Mouse (Mus musculus) regulatory T cell (primary cell): Measurements from ENCODE around the gene Kdm1b.

Experiments used
- in situ Hi-C: fragments of 300-600 bp; cut with MboI, MseI; formaldehyde crosslinking; loops from one replicate; pipeline ENCODE4 v1.15.1; 2025; ENCODE audit warnings: high pct_unique_total_duplicates

The Kdm1b gene

GRCm38 (mm10) chr13:47056781-47057180 is 13.5 kb downstream of the Kdm1b start:
- in situ Hi-C loops: no loop called here

- in situ Hi-C loops: no loop called here
These were observed 19.5 kb downstream of the Kdm1b start for GRCm38 (mm10) chr13:47062756-47063155.

- in situ Hi-C loops: no loop called here
These were observed 20.9 kb downstream of the Kdm1b start for GRCm38 (mm10) chr13:47063985-47064760.

GRCm38 (mm10) chr13:47066516-47066915 is 23.2 kb downstream of the Kdm1b start:
- in situ Hi-C loops: loop anchor here (5.0 kb wide), 1 partner anchor 201 kb away; no protein-coding TSS in a partner anchor

DNA sequence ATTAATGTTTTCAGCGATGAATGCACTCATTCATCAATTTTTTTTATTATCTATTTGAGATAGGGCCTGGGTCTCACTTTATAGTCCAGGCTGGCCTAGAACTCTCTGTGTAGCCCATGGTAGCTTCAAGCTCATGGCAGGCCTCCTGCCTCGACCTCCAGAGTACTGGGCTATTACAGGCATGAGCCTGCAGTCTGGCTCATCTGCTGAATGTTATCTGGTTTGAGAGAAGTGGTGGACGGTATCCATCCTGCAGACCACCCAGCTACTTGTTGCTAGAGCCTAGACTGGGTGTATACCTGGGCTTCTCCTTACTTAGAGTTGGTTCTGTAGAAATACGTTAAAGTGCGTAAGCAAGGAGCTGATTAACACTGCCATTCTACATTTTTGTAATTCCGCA is 23.7 kb downstream of the Kdm1b start:
- in situ Hi-C loops: loop anchor here (5.0 kb wide), 1 partner anchor 200 kb away; no protein-coding TSS in a partner anchor

DNA sequence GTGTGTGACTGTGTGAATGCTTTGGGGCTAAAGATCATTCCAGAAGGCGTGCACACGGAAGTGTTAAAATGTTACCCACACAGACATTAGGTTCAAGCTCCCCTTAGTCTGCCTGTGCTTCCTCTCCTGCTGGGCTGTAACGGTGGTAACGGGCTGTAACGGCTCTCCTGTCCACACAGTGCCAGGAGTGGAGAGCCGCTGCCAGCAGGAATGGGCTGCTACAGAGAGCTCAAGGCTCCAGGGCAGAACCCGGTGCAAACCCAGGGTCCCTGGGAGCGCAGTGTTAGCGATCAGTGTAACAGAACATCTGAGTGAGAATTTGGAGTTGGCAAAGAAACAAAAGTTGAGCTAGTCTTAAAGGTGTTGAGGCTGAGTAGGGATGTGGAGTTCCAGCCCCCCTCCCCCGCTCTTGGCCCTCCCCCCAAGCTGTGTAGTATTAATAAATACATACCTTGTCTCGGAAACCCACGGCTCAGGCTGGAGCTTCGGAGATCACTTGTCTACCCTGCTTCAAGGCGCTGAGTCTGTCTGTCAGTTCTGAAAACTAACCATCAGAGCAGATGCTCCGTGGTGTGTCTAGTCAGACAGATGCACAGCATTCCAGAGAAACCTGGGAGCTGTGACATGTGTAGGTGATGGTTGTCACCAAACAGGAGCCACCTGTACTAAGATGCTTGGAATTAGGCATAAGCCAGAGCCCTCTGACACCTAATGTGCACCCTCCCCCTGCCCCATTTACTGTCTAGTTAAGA is 27.2 kb downstream of the Kdm1b start:
- in situ Hi-C loops: no loop called here

GRCm38 (mm10) chr13:47071871-47072270 is 28.6 kb downstream of the Kdm1b start:
- in situ Hi-C loops: no loop called here

- in situ Hi-C loops: no loop called here
These were observed 29.2 kb downstream of the Kdm1b start for GRCm38 (mm10) chr13:47072484-47072883.

GRCm38 (mm10) chr13:47076156-47076555 is 32.9 kb downstream of the Kdm1b start:
- in situ Hi-C loops: loop anchor here (5.0 to 25.0 kb wide), 2 partner anchors 211 to 389 kb away; no protein-coding TSS in a partner anchor

DNA sequence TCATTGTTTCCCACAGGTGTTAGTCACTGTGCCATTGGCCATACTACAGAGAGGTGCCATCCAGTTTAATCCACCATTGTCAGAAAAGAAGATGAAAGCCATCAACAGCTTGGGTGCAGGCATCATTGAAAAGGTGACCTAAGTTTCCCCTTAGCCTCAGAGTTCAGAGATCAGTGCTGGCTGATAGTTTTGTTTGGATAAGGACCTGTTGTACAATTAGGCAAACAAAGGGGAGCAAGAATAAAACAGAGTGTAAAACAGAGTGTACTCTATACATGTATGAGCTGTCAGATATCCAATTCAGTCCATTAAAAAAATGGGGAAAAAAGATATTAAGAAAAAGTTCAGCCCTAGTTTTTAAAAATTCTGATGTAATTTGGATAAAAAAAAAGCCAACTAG is 34.1 kb downstream of the Kdm1b start:
- in situ Hi-C loops: loop anchor here (5.0 to 25.0 kb wide), 2 partner anchors 210 to 390 kb away; no protein-coding TSS in a partner anchor

- in situ Hi-C loops: loop anchor here (5.0 to 25.0 kb wide), 2 partner anchors 209 to 391 kb away; no protein-coding TSS in a partner anchor
These were observed 35.5 kb downstream of the Kdm1b start for GRCm38 (mm10) chr13:47078799-47079198.

- in situ Hi-C loops: loop anchor here (25.0 kb wide), 1 partner anchor 394 kb away; no protein-coding TSS in a partner anchor
These were observed 37.7 kb downstream of the Kdm1b start for GRCm38 (mm10) chr13:47080905-47081505.

DNA sequence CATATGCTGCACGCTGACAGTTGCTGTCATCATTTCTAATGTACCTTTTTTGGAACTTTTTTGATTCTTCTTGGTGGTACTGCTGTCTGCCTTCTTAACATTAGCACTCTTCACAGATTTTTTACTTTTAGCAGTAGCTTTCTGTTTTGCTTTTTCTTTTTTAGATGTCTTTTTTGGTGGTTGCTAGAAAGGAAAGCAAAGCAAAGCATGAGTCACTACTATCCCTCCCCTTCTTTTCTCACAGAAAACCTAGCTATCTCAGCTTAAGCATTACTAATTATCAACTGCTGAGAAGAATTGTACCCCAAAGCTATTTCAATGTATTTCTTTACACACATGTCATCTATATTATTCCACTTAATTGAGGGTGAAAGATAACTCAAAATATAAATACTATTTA is 45.1 kb downstream of the Kdm1b start:
- in situ Hi-C loops: loop anchor here (25.0 kb wide), 1 partner anchor 401 kb away; no protein-coding TSS in a partner anchor

DNA sequence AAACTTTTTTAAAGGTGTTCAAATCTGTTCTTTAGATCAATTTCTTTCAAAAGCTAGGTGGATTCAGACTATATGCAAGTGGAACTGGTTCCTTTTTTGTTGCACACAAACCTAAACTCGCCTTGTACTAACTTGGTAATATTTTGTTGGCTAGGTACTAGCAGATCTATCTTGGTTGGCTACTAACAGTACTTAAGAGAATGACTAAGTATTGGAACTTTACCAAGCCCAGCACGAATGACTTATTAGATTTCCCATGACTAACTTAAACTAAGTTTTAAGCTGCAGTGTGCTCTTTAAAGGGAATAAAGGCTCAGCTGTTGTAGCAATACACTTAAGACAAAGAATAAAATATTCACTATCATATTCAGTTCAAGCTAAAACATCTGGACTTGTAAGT is 46.0 kb downstream of the Kdm1b start:
- in situ Hi-C loops: loop anchor here (25.0 kb wide), 1 partner anchor 402 kb away; no protein-coding TSS in a partner anchor

- in situ Hi-C loops: loop anchor here (25.0 kb wide), 1 partner anchor 406 kb away; no protein-coding TSS in a partner anchor
These were observed 50.5 kb downstream of the Kdm1b start for GRCm38 (mm10) chr13:47093791-47094190.

DNA sequence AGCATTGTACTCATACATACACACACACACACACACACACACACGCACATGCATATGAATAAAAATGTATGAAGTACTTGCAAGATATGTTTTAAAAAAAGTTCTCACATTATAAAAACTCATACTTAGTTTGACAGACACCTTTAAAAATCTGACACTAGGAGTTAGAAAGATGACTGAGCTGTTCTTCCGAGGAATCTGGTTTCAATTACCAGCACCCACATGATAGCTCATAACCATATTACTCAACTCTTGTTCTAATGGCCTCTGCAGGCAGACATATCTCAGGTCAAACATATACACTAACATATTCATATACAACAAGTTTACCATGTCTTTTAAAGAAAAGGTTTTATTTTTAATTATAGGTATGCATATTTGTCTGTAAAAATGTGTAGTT is 53.3 kb downstream of the Kdm1b start:
- in situ Hi-C loops: loop anchor here (25.0 kb wide), 1 partner anchor 409 kb away; no protein-coding TSS in a partner anchor

- in situ Hi-C loops: loop anchor here (25.0 kb wide), 1 partner anchor 412 kb away; no protein-coding TSS in a partner anchor
These were observed 56.0 kb downstream of the Kdm1b start for GRCm38 (mm10) chr13:47099265-47099664.

DNA sequence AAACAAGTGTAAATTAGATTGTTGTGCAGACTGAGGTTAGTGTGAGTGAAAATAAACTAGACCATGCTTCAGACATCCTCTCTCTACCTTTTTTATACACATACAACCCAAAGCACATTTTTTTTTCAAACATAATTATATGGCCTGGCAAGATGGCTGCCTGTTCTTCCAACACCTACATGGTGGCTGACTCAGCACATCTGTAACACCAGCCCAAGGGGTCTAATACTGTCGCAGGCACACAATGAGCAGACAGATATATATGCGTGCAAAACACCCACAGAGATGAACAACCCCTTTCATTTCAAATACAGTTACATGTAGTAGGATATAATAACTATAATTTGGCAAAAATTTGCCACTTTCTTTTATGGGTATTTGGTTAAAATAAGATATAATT is 57.3 kb downstream of the Kdm1b start:
- in situ Hi-C loops: loop anchor here (10.0 kb wide), 1 partner anchor 1444 kb away; no protein-coding TSS in a partner anchor

- in situ Hi-C loops: loop anchor here (10.0 kb wide), 1 partner anchor 1441 kb away; no protein-coding TSS in a partner anchor
These were observed 60.8 kb downstream of the Kdm1b start for GRCm38 (mm10) chr13:47104146-47104545.

- in situ Hi-C loops: loop anchor here (10.0 kb wide), 1 partner anchor 1440 kb away; no protein-coding TSS in a partner anchor
These were observed 61.7 kb downstream of the Kdm1b start for GRCm38 (mm10) chr13:47104856-47105541.
